In the genomic region with DNA sequence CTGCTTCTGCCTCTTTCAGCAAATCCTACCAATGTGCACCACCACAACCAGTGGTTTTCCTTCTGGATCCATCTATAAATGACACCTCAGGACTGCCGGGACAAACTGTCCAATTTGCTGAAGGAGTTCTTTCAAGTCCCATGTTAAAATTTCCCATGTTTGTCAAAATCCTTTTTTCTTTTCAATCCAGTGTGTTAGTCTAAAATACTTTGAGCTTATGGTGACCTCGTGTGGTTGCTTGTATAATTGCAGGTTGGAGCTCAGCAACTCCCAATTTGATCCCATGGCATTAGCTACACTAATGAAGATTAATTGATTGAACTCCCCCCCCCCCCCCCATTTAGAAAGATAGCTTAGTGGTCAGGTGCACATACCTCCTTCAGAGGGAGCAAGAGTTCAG, we compare ENCODE assay signal across 7 mouse cellular contexts. TPM values are rescaled to one million over a fixed set of nuclear protein-coding genes. Genes with fewer than 3 reads are reported as not detected.
DNase-seq lines count a peak whose midpoint lies in the region; TF ChIP-seq lines count a peak whose summit lies in the region.

No protein-coding gene starts in this region.

- no peak overlapping the region for H3K4me3 ChIP-seq in kidney, adult 2 months (ENCODE audit: insufficient read depth, low read depth, low read length)

- H3K27ac ChIP-seq in kidney, adult 2 months (ENCODE audit: insufficient read depth, low read depth, low read length), result no peak overlapping the region

- DNase-seq in kidney, adult 2 months, result peak; percentile 65
- no peak for DNase-seq in kidney, adult 11 months
- peak; percentile 47 for DNase-seq in CD4-positive helper T cell, adult 2 months (ENCODE audit: low read depth, low spot score)
- DNase-seq in MN1 (ENCODE audit: low spot score), result peak; percentile 85
- peak; percentile 86 for DNase-seq in embryo, embryonic 10.5 days (ENCODE audit: low spot score)
- DNase-seq in layer of hippocampus, postnatal 14 days (ENCODE audit: low spot score in 2 of 2), result peak; percentile 55 to 77
- peak; percentile 37 for DNase-seq in skeletal muscle tissue, adult 2 months (ENCODE audit: low read depth, low spot score)

- TF ChIP-seq POLR2A in kidney, adult 2 months (IDR thresholded peaks at IDR 0.05; ENCODE audit: low read depth, low read length), result no peak

- H3K27me3 ChIP-seq in kidney, adult 2 months (replicated peaks; ENCODE audit: control insufficient read depth, insufficient read depth, low read length), result no peaks in the 10 kb centered on the region

- 2% methylated on average over 2 of the region's 2 CpGs for WGBS in kidney, adult 2 months

- no peak for TF ChIP-seq CTCF in kidney, adult 2 months (conservative IDR thresholded peaks at IDR 0.05; ENCODE audit: insufficient read depth, insufficient read length, low read depth, low read length)

- peaks cover 3% of the 10 kb centered on the region; the same call in 1 of the 2 replicates for H3K36me3 ChIP-seq in kidney, adult 2 months (ENCODE audit: control insufficient read depth, insufficient read depth, low read length)

- H3K4me1 ChIP-seq in kidney, adult 2 months (ENCODE audit: control insufficient read depth, insufficient read depth, low read length), result no peaks in the 10 kb centered on the region

RNA-seq across cellular contexts. Expression of a gene that starts 10.9 kb away (rescaled TPM):
- 0.50 and 0.61 TPM in 2 replicates for polyA plus RNA-seq in kidney, adult 2 months (2012; rRNA removed)
- total RNA-seq in layer of hippocampus, postnatal 14 days (2021), result 1 to 10 TPM; 3.9 to 4.7 TPM

RNA-seq across cellular contexts. Expression of a gene that starts 32.2 kb away (rescaled TPM):
- 91.7 and 104 TPM in 2 replicates for polyA plus RNA-seq in kidney, adult 2 months (2012; rRNA removed)
- 100 to 1,000 TPM; 334 to 342 TPM for total RNA-seq in layer of hippocampus, postnatal 14 days (2021)

RNA-seq across cellular contexts. Expression of a gene that starts 33.4 kb away (rescaled TPM):
- polyA plus RNA-seq in kidney, adult 2 months (2012; rRNA removed), result 6.2 and 7.2 TPM in 2 replicates
- total RNA-seq in layer of hippocampus, postnatal 14 days (2021), result 10 to 100 TPM; 27.0 to 29.3 TPM

RNA-seq across cellular contexts. Expression of a gene that starts 43.3 kb away (rescaled TPM):
- 11.0 and 12.7 TPM in 2 replicates for polyA plus RNA-seq in kidney, adult 2 months (2012; rRNA removed)
- 10 to 100 TPM in 1 of 2 experiments, 1 to 10 TPM in 1; 9.4 to 13.3 TPM for total RNA-seq in layer of hippocampus, postnatal 14 days (2021)

RNA-seq across cellular contexts. Expression of a gene that starts 58.2 kb away (rescaled TPM):
- 0.37 and 0.42 TPM in 2 replicates for polyA plus RNA-seq in kidney, adult 2 months (2012; rRNA removed)
- 1 to 10 TPM; 1.0 to 1.9 TPM for total RNA-seq in layer of hippocampus, postnatal 14 days (2021)
